In the genomic region with DNA sequence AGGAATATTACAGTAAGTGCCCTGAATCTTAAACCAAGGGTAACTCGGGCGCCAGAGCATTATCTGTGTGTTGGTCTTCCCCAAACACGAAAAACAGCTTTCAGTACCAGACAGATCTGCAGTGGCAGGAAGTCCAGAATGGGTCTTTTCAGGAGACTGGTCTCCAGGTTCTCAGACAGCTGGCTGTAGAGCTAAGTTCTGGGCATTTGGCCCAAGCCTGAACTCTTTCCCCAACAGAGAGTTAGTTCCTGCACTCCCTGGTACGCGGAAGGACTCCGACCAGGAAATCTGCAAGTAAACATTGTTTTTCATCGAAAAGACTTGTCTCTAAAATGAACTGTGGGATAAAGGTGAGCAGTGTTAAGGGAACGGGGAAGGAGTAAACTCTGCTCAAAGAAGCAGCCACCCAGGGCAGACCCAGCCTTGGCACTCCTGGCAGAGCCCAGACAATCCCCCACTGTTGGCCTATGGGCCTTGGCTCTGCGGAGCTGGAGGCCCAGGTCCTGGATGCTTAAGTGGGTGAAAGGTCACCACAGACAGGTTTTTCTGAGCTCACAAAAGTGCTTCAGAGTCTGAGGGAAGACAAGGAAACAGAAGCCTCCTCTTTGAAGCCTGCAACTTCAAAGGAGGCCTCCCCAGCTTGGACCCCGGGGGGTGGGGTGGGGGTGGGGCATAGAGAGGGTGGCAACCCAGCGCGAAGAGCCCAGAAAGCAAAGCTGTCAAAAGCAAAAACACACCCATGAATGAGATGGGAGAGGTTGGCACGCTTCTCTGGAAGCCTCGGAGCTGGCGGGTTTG, we compare ENCODE assay signal across 8 mouse cellular contexts. TPM values are rescaled to one million over a fixed set of nuclear protein-coding genes. Genes with fewer than 3 reads are reported as not detected.
DNase-seq lines count a peak whose midpoint lies in the region; ATAC-seq lines count a peak whose summit lies in the region.

No protein-coding gene starts in this region.

- DNase-seq in cerebellum, adult 11 months, result peak; percentile 15
- DNase-seq in cerebellum, postnatal 4 days (ENCODE audit: low spot score in 2 of 2), result no peak
- DNase-seq in adrenal gland, postnatal 36 days, result peak; percentile 58 to 72
- peak; percentile 73 to 80 for DNase-seq in layer of hippocampus, postnatal 14 days (ENCODE audit: low spot score in 2 of 2)
- DNase-seq in lung, postnatal 25 days (ENCODE audit: low spot score), result peak; percentile 73

- H3K27ac ChIP-seq in forebrain, embryonic 16.5 days (ENCODE audit: low read length), result peak overlapping the region; percentile 39
- H3K27ac ChIP-seq in hindbrain, embryonic 12.5 days, result peak overlapping the region; percentile 71
- peak overlapping the region; percentile 86 for H3K27ac ChIP-seq in stomach, embryonic 14.5 days (ENCODE audit: low read length)

- no peaks in the 10 kb centered on the region for H3K36me3 ChIP-seq in forebrain, embryonic 16.5 days (ENCODE audit: control insufficient read depth, insufficient read depth)
- H3K36me3 ChIP-seq in hindbrain, embryonic 12.5 days, result no peaks in the 10 kb centered on the region
- H3K36me3 ChIP-seq in stomach, embryonic 14.5 days (ENCODE audit: control insufficient read depth, insufficient read depth, low read length), result no peaks in the 10 kb centered on the region

- no peaks in the 10 kb centered on the region for H3K27me3 ChIP-seq in forebrain, embryonic 16.5 days (replicated peaks; ENCODE audit: control insufficient read depth, insufficient read depth, low read length)
- H3K27me3 ChIP-seq in hindbrain, embryonic 12.5 days, result no peaks in the 10 kb centered on the region
- no peaks in the 10 kb centered on the region for H3K27me3 ChIP-seq in stomach, embryonic 14.5 days (ENCODE audit: control insufficient read depth, insufficient read depth, low read length)

- H3K4me3 ChIP-seq in forebrain, embryonic 16.5 days (replicated peaks; ENCODE audit: low read length), result peak overlapping the region; percentile 5; the same call in 1 of the 2 replicates
- H3K4me3 ChIP-seq in hindbrain, embryonic 12.5 days, result no peak overlapping the region
- H3K4me3 ChIP-seq in stomach, embryonic 14.5 days (ENCODE audit: low read depth, low read length), result peak overlapping the region; percentile 8; the same call in 1 of the 2 replicates

- ATAC-seq in forebrain, embryonic 16.5 days, result no peak
- ATAC-seq in hindbrain, embryonic 12.5 days (ENCODE audit: low FRiP score), result no peak
- no peak for ATAC-seq in stomach, embryonic 14.5 days (ENCODE audit: insufficient number of reproducible peaks, insufficient read depth, low FRiP score, low read depth)

- H3K9me3 ChIP-seq in forebrain, embryonic 16.5 days (ENCODE audit: control insufficient read depth, low read length), result no peaks in the 10 kb centered on the region
- no peaks in the 10 kb centered on the region for H3K9me3 ChIP-seq in hindbrain, embryonic 12.5 days (replicated peaks)
- H3K9me3 ChIP-seq in stomach, embryonic 14.5 days (ENCODE audit: control insufficient read depth, low read depth, low read length), result no peaks in the 10 kb centered on the region

- H3K9ac ChIP-seq in forebrain, embryonic 16.5 days (replicated peaks; ENCODE audit: low read depth, low read length), result no peak overlapping the region; the same call in 1 of the 2 replicates
- H3K9ac ChIP-seq in hindbrain, embryonic 12.5 days, result peak overlapping the region; percentile 38; the same call in 1 of the 2 replicates
- H3K9ac ChIP-seq in stomach, embryonic 14.5 days (replicated peaks; ENCODE audit: low read depth, low read length), result no peak overlapping the region

- H3K4me2 ChIP-seq in forebrain, embryonic 16.5 days (ENCODE audit: low read length), result peak overlapping the region; percentile 88
- peak overlapping the region; percentile 82 for H3K4me2 ChIP-seq in hindbrain, embryonic 12.5 days (replicated peaks)
- H3K4me2 ChIP-seq in stomach, embryonic 14.5 days (replicated peaks; ENCODE audit: low read depth, low read length), result peak overlapping the region; percentile 82

- peaks cover 33% of the 10 kb centered on the region for H3K4me1 ChIP-seq in forebrain, embryonic 16.5 days (replicated peaks; ENCODE audit: control insufficient read depth, insufficient read depth, low read length)
- H3K4me1 ChIP-seq in hindbrain, embryonic 12.5 days, result peaks cover 28% of the 10 kb centered on the region
- H3K4me1 ChIP-seq in stomach, embryonic 14.5 days (ENCODE audit: control insufficient read depth, insufficient read depth, low read length), result peaks cover 36% of the 10 kb centered on the region

- WGBS in forebrain, embryonic 16.5 days, result 29% methylated on average over 15 of the region's 15 CpGs
- 26% methylated on average over 15 of the region's 15 CpGs for WGBS in hindbrain, embryonic 12.5 days
- 15% methylated on average over 15 of the region's 15 CpGs for WGBS in stomach, embryonic 14.5 days

RNA-seq across cellular contexts. Expression of a gene that starts 3.7 kb away (rescaled TPM):
- 100 to 1,000 TPM; 199 to 285 TPM for total RNA-seq in adrenal gland, postnatal 36 days (2021)
- 70.3 and 74.9 TPM in 2 replicates for polyA plus RNA-seq in forebrain, embryonic 16.5 days (2015; fragmentation: Nextera tagmentation; extraction: Ambion mirVana)
- polyA plus RNA-seq in hindbrain, embryonic 12.5 days (2016; fragmentation: Nextera tagmentation; extraction: Ambion mirVana), result 75.4 and 78.3 TPM in 2 replicates
- total RNA-seq in layer of hippocampus, postnatal 14 days (2021), result 100 to 1,000 TPM; 387 to 396 TPM
- polyA plus RNA-seq in stomach, embryonic 14.5 days (2014; fragmentation: Nextera tagmentation; extraction: Ambion mirVana), result 52.8 and 58.5 TPM in 2 replicates

Comparison
In these comparisons a context has a peak if more than half of its experiments do, and no peak if none do; other contexts are left out.
1. DNase-seq: peak in cerebellum, adult 11 months (single experiment), adrenal gland, postnatal 36 days (2 of 2), layer of hippocampus, postnatal 14 days (2 of 2) and lung, postnatal 25 days (single experiment); none in cerebellum, postnatal 4 days (0 of 2).
2. Peak in every context shown above with its lines, with median percentiles within 50 percentile points of each other: H3K27ac ChIP-seq and H3K4me2 ChIP-seq.